Mouse (Mus musculus) stomach, embryonic 16.5 days (tissue): ENCODE data around the gene Ide. TPM values are rescaled to one million over a fixed set of nuclear protein-coding genes. Genes with fewer than 3 reads are reported as not detected.

Experiments used
- ATAC-seq: fragments of 200-750 bp; cut with Nextera tagmentation; 2 replicates; pipeline ENCODE4 v1.8.0; 2017; ENCODE audit warnings: moderate number of reproducible peaks, moderate TSS enrichment; ENCODE audit not compliant: insufficient read depth, low FRiP score
- H3K27ac ChIP-seq: fragments of 300-500 bp; sonication (generic); 2 replicates; pipeline ENCODE4 v1.5.1; 2014; ENCODE audit warnings: low read length
- H3K27me3 ChIP-seq: fragments of 300-500 bp; sonication (generic); 2 replicates; pipeline ENCODE4 v1.6.1; 2014; ENCODE audit warnings: low read length, control low read depth, mixed read lengths; ENCODE audit not compliant: control insufficient read depth, insufficient read depth
- H3K36me3 ChIP-seq: fragments of 300-500 bp; sonication (generic); 2 replicates; pipeline ENCODE4 v1.6.1; 2014; ENCODE audit warnings: low read length; ENCODE audit not compliant: control insufficient read depth, insufficient read depth
- H3K4me1 ChIP-seq: fragments of 300-500 bp; sonication (generic); 2 replicates; pipeline ENCODE4 v1.6.1; 2014; ENCODE audit warnings: low read length, control low read depth, mixed read lengths; ENCODE audit not compliant: control insufficient read depth, insufficient read depth
- H3K4me2 ChIP-seq: fragments of 300-500 bp; sonication (generic); 2 replicates; pipeline ENCODE4 v1.6.1; 2014; ENCODE audit warnings: low read depth, low read length, mixed read lengths
- H3K4me3 ChIP-seq: fragments of 300-500 bp; sonication (generic); replicated peaks from 2 replicates; pipeline ENCODE4 v1.5.1; 2014; ENCODE audit warnings: mild to moderate bottlenecking, low read length
- H3K9ac ChIP-seq: fragments of 300-500 bp; sonication (generic); 2 replicates; pipeline ENCODE4 v1.6.1; 2014; ENCODE audit warnings: low read length
- H3K9me3 ChIP-seq: fragments of 300-500 bp; sonication (generic); replicated peaks from 2 replicates; pipeline ENCODE4 v1.6.1; 2016; ENCODE audit warnings: low read length, control low read depth; ENCODE audit not compliant: control insufficient read depth
- WGBS: fragments of 180-500 bp; shearing (Covaris S2); extraction: QIAGEN DNeasy Blood & Tissue Kit; methylation state at CpG from one replicate; pipeline ENCODE4 v1.1.7; 2014; 5-methylcytosine and 5-hydroxymethylcytosine counted together
- polyA plus RNA-seq: library from polyadenylated mRNA; unstranded; fragments of >200 nt; fragmentation: Nextera tagmentation; extraction: Ambion mirVana; gene quantifications from 2 replicates; pipeline ENCODE4 v1.2.1, GENCODE M21; 2015

The Ide gene
- polyA plus RNA-seq, 1 experiment from 2014 or later: 69.0 TPM

DNA sequence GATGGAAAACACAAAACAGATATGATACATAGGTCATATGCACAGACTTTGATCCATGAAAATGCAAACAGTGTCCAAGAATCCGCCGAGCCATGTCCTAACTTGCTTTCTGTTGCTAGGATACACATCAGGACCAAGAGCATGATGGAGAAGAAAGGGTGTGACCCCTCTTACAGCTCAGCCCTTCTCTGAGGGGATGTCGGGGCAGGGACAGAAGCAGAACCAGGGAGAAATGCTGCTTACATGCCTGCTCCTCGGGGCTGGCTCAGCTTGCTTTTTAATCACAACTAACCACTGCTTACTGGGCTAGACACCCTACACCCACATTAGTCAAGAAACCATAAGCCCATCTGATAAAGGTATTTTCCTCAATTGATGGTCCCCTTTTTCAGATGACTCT, 33.6 kb downstream of the Ide start:
- Histone ChIP-seq H3K4me1 (no peaks in the 10 kb centered on the region), H3K4me3 (no peak overlapping the region), H3K27me3 (no peaks in the 10 kb centered on the region), H3K27ac (no peak overlapping the region), H3K36me3 (no peaks in the 10 kb centered on the region), H3K9me3 (no peaks in the 10 kb centered on the region), H3K4me2 (no peak overlapping the region), H3K9ac (no peak overlapping the region)
- 32% methylated on average over 4 of the region's 4 CpGs for WGBS
- ATAC-seq: no peak

DNA sequence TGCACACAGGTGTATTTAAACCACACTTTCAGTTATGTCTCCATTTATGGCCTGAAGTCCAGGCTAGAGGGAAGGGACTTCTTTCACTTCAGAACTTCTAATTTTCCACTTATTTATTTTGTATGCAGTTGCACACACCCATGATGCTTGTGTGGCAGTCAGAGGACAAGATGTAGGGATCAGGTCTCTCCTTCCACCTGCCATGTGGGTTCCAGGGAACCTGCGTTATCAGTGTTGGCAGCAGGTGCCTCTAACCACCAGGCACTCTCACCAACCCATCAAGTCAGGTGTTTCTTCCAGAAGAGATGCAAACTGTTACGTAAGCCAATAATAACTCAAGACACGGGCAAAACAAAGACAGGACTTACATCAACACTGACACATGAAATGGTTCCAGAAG, 35.9 kb downstream of the Ide start:
- Histone ChIP-seq H3K4me3 (no peak overlapping the region), H3K4me1 (no peaks in the 10 kb centered on the region), H3K27me3 (no peaks in the 10 kb centered on the region), H3K36me3 (no peaks in the 10 kb centered on the region), H3K9ac (no peak overlapping the region), H3K27ac (no peak overlapping the region), H3K9me3 (no peaks in the 10 kb centered on the region), H3K4me2 (no peak overlapping the region)
- no peak for ATAC-seq
- WGBS: 85% methylated on average over 3 of the region's 3 CpGs

DNA sequence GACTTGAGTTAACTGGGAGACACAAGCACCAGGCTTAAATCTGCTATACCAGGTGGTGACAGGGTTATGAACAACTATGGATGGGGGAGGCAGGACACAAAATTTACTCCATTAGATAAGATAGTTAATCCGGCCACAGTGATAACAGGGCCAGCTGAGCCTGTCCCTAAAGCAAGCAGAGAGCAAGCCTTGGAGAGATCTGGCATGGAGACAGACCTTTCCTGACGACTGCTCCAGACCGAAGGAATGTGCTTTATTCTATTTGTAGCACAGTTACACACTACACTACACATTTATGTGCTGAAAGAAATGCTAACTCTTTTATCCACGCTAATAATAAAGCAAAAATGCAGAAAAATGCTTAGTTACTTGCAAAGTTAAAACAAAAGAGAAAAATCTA, 46.0 kb downstream of the Ide start:
- no peak overlapping the region for H3K4me2 ChIP-seq

DNA sequence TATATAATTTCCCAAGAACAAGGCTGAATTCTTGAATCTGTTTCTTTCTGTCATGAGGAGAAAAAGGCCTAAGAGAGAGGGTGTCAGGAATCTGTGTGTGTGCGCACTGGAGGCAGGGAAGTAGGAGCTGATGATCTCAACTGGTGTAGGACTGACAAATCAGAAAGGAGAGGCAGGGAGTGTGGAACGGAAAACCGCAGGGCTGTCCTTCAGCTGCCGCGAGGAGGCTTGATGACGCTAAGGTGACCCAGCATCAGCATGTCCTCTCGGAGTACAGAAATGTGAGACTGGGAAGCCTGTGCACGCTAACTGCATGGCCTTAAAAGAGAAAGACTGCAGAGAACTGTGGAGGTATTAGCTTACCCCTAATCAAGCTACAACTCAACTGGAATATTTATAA, 46.7 kb downstream of the Ide start:
- 72% methylated on average over 8 of the region's 8 CpGs for WGBS
- Histone ChIP-seq H3K4me2 (no peak overlapping the region), H3K27me3 (no peaks in the 10 kb centered on the region), H3K9ac (no peak overlapping the region), H3K4me3 (no peak overlapping the region), H3K36me3 (no peaks in the 10 kb centered on the region), H3K27ac (no peak overlapping the region), H3K4me1 (no peaks in the 10 kb centered on the region), H3K9me3 (no peaks in the 10 kb centered on the region)
- no peak for ATAC-seq

More for the DNA sequence above, 46.0 kb downstream of the Ide start:
- Histone ChIP-seq H3K27ac (no peak overlapping the region), H3K9me3 (no peaks in the 10 kb centered on the region), H3K9ac (no peak overlapping the region), H3K36me3 (no peaks in the 10 kb centered on the region), H3K4me1 (no peaks in the 10 kb centered on the region), H3K4me3 (no peak overlapping the region), H3K27me3 (no peaks in the 10 kb centered on the region)
- no peak for ATAC-seq
- 62% methylated on average over 4 of the region's 4 CpGs for WGBS

DNA sequence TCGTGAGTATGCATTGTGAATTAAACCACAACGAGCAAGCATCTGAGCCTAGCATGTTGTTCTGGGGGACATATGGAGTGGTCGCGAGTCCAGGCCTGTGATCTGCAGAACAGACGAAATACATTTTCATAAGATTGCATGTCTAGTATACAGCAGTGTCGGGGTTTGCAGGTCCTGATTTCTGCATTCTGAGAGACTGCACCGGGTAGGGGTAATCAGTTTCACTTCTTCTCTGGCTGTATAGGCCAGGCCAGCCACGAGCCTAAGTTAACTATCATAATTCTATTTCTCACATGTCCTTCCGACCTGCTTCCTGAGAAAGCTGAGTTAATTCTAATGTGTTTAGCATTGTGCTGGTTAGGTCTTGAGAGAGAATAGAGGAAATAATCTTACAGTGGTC, 52.9 kb downstream of the Ide start:
- Histone ChIP-seq H3K9me3 (no peaks in the 10 kb centered on the region), H3K4me1 (no peaks in the 10 kb centered on the region), H3K4me3 (no peak overlapping the region), H3K27me3 (no peaks in the 10 kb centered on the region), H3K36me3 (0 out of 2 replicates have a peak, but pooled peaks cover 5% of the 10 kb centered on the region), H3K27ac (no peak overlapping the region), H3K4me2 (no peak overlapping the region), H3K9ac (no peak overlapping the region)
- no peak for ATAC-seq
- WGBS: 88% methylated on average over 9 of the region's 9 CpGs

DNA sequence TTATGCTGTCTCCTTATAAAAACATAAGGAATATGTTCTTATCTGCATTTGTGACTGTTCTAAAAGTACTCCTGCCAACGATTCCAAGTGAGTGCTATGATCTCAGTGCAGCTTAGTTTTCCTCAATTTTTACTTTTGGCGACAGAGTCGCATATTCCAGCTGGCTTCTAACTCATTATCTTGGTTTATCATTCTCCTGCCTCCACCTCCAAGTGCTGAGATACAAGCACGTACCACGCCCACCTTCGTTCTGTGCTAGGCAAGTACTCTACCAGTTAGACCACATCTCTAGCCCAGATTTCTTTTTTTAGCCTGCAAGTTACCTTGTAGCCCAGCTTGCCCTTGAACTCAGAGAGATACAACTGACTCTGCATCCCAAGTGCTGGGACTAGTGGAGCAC, 54.5 kb downstream of the Ide start:
- Histone ChIP-seq H3K4me3 (no peak overlapping the region), H3K4me1 (no peaks in the 10 kb centered on the region), H3K9me3 (no peaks in the 10 kb centered on the region), H3K27me3 (no peaks in the 10 kb centered on the region), H3K36me3 (0 out of 2 replicates have a peak, but pooled peaks cover 5% of the 10 kb centered on the region), H3K27ac (no peak overlapping the region), H3K4me2 (no peak overlapping the region), H3K9ac (no peak overlapping the region)
- 70% methylated on average over 6 of the region's 6 CpGs for WGBS
- no peak for ATAC-seq

DNA sequence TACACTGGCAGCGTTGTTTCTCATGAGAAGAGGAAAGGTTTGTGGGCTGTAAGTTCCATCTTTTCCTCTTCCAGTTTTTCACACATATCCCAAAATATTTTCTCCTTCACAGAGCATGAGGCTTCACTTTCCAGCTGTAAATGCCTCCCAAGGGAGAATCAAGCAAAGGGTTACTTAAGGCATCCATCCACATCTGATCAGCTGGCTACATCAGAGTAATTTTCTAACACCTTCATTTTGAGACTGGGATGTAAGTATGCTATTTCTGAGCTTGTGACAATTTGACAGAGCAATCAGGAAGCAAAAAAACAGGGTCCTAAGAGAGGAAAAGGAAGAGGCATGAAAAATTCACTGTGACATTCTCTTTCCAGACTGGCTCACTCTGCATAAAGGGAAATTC, 55.9 kb downstream of the Ide start:
- 88% methylated on average over 1 of the region's 1 CpGs for WGBS
- no peaks in the 10 kb centered on the region for H3K9me3 ChIP-seq
- ATAC-seq: no peak

DNA sequence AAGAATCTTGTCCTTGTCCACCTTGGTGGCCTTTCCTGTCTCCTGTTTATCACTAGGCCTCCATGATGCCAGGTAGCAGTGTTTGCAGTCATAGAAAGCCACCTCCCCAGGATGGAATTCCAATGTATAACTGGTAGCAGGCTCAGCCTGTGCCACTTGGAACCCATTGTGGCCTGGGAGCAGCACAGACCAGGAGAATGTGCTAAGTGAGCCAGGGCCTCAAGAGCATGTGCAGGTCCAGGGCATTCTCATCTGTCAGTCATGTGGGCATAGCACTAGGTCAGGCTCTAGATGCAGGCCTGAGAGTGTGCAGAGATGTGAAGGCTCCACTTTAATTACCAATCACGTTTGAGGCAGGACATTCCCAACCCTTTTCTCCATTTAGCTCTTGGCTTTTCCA, 58.5 kb downstream of the Ide start:
- Histone ChIP-seq H3K9ac (no peak overlapping the region), H3K36me3 (no peaks in the 10 kb centered on the region), H3K4me3 (no peak overlapping the region), H3K9me3 (no peaks in the 10 kb centered on the region), H3K4me1 (no peaks in the 10 kb centered on the region), H3K27ac (no peak overlapping the region), H3K27me3 (no peaks in the 10 kb centered on the region), H3K4me2 (no peak overlapping the region)
- 80% methylated on average over 1 of the region's 1 CpGs for WGBS
- no peak for ATAC-seq

More for the DNA sequence above, 55.9 kb downstream of the Ide start:
- no peaks in the 10 kb centered on the region for H3K27me3 ChIP-seq
- H3K27ac ChIP-seq: no peak overlapping the region
- H3K4me2 ChIP-seq: no peak overlapping the region
- no peak overlapping the region for H3K4me3 ChIP-seq
- no peaks in the 10 kb centered on the region for H3K4me1 ChIP-seq
- H3K9ac ChIP-seq: no peak overlapping the region
- H3K36me3 ChIP-seq: 0 out of 2 replicates have a peak, but pooled peaks cover 5% of the 10 kb centered on the region

DNA sequence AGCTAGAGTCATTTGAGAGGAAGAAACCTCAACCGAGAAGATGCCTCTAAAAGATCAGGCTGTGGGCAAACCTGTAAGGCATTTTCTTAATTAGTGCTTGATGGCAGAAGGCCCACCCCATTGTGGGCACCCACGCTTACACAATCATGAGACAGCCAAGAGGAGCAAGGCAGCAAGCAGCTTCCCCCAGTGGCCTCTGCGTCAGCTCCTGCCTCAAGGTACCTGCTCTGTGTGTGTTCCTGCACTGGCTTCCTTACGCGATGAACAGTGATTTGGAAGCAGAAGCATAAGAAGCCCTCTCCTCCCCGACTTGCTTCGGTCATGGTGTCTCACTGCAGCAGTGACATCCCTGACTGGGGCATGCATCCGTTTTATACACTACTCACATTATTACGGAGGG, 62.1 kb downstream of the Ide start:
- H3K9ac ChIP-seq: no peak overlapping the region

DNA sequence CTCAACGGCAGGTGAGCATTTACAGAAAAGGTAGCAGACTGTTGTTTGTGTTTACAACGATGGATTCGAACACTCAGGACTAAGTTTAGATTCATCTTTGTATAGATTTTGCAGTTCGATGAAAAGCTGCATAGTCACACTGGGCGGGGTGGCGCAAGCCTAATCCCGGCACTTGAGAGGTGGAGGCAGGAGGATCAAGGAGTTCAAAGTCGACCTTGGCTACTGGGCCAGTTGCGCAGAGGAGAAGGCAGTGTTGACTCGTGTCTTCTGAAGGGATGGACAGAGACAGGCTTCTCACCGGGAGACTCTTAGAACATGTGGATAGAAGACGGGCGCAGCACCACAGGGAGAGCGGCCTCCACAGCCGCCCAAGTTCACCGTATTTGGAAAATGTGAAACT, 68.5 kb downstream of the Ide start:
- ATAC-seq: no peak
- H3K27me3 ChIP-seq: no peaks in the 10 kb centered on the region
- no peak overlapping the region for H3K27ac ChIP-seq
- no peaks in the 10 kb centered on the region for H3K36me3 ChIP-seq
- no peak overlapping the region for H3K4me3 ChIP-seq
- H3K9me3 ChIP-seq: no peaks in the 10 kb centered on the region
- H3K4me1 ChIP-seq: no peaks in the 10 kb centered on the region
- H3K9ac ChIP-seq: no peak overlapping the region
- 84% methylated on average over 16 of the region's 16 CpGs for WGBS
- H3K4me2 ChIP-seq: no peak overlapping the region

More for the DNA sequence above, 62.1 kb downstream of the Ide start:
- Histone ChIP-seq H3K4me1 (no peaks in the 10 kb centered on the region), H3K4me2 (no peak overlapping the region), H3K4me3 (no peak overlapping the region), H3K9me3 (no peaks in the 10 kb centered on the region), H3K36me3 (no peaks in the 10 kb centered on the region), H3K27me3 (no peaks in the 10 kb centered on the region), H3K27ac (no peak overlapping the region)
- WGBS: 91% methylated on average over 9 of the region's 9 CpGs
- ATAC-seq: no peak
